Mouse (Mus musculus) liver, embryonic 14.5 days (tissue): Measurements from ENCODE around the gene Plekhm1. TPM values are rescaled to one million over a fixed set of nuclear protein-coding genes. Genes with fewer than 3 reads are reported as not detected.

Experiments
- ATAC-seq: fragments of 200-750 bp; cut with Nextera tagmentation; 2 replicates; pipeline ENCODE4 v1.8.0; 2017; ENCODE audit warnings: moderate number of reproducible peaks, mild to moderate bottlenecking, moderate library complexity; ENCODE audit not compliant: insufficient read depth
- DNase-seq, 3 experiments: peaks; one replicate each; pipeline ENCODE4 v3.0.0-alpha.2; 2012 to 2013; ENCODE audit warnings: low read depth in 3 of 3, low spot score in 3 of 3
- H3K27ac ChIP-seq: fragments of 300-500 bp; sonication (generic); 2 replicates; pipeline ENCODE4 v1.5.1; 2014; ENCODE audit warnings: moderate library complexity, mild to moderate bottlenecking, control low read depth, inconsistent platforms
- H3K27me3 ChIP-seq: fragments of 300-500 bp; sonication (generic); 2 replicates; pipeline ENCODE4 v1.6.1; 2014; ENCODE audit warnings: mild to moderate bottlenecking, low read length, moderate library complexity; ENCODE audit not compliant: control insufficient read depth, insufficient read depth
- H3K36me3 ChIP-seq: fragments of 300-500 bp; sonication (generic); replicated peaks from 2 replicates; pipeline ENCODE4 v1.6.1; 2014; ENCODE audit warnings: low read depth; ENCODE audit not compliant: control insufficient read depth, insufficient read depth
- H3K4me1 ChIP-seq, 2 experiments: fragments of 200-500 bp in 1 of 2; fragments of 300-500 bp in 1 of 2; sonication (generic) in 1 of 2; replicated peaks; 2 replicates each; pipeline ENCODE4 v1.6.1; 2012 to 2014; ENCODE audit warnings: antibody characterized with exemption in 1 of 2, inconsistent platforms in 1 of 2, low read length in 1 of 2; ENCODE audit not compliant: control insufficient read depth in 2 of 2, insufficient read depth in 2 of 2
- H3K4me2 ChIP-seq: fragments of 300-500 bp; sonication (generic); 2 replicates; pipeline ENCODE4 v1.6.1; 2014; ENCODE audit warnings: low read depth, mild to moderate bottlenecking, control low read depth, moderate library complexity
- H3K4me3 ChIP-seq, 2 experiments: fragments of 200-500 bp in 1 of 2; fragments of 300-500 bp in 1 of 2; sonication (generic) in 1 of 2; 2 replicates each; pipeline ENCODE4 v1.5.1; 2012 to 2014; ENCODE audit warnings: low read depth in 2 of 2, low read length in 2 of 2, mild to moderate bottlenecking in 2 of 2, control low read depth in 1 of 2, inconsistent platforms in 1 of 2, moderate library complexity in 1 of 2; ENCODE audit not compliant: insufficient read depth in 1 of 2
- H3K9ac ChIP-seq: fragments of 300-500 bp; sonication (generic); replicated peaks from 2 replicates; pipeline ENCODE4 v1.6.1; 2014; ENCODE audit warnings: mild to moderate bottlenecking, control low read depth, moderate library complexity
- H3K9me3 ChIP-seq: fragments of 300-500 bp; sonication (generic); 2 replicates; pipeline ENCODE4 v1.6.1; 2016; ENCODE audit warnings: low read length, mixed read lengths; ENCODE audit not compliant: control insufficient read depth
- CTCF ChIP-seq: IDR thresholded peaks from 2 replicates; pipeline ENCODE4 v1.5.1; 2016; ENCODE audit warnings: antibody characterized with exemption, low read depth, control low read depth
- EP300 ChIP-seq: IDR thresholded peaks from 2 replicates; pipeline ENCODE4 v1.6.1; 2016; ENCODE audit warnings: antibody characterized with exemption, low read depth
- WGBS: fragments of 180-500 bp; shearing (Covaris S2); extraction: QIAGEN DNeasy Blood & Tissue Kit; methylation state at CpG from one replicate; pipeline ENCODE4 v1.1.7; 2014; ENCODE audit not compliant: insufficient replicate concordance; 5-methylcytosine and 5-hydroxymethylcytosine counted together
- polyA plus RNA-seq, 2 experiments: library from polyadenylated mRNA; depleted of rRNA in 1 of 2; stranded (reverse) in 1 of 2; unstranded in 1 of 2; fragments of >200 nt; fragmentation: Nextera tagmentation in 1 of 2; extraction: Ambion mirVana in 1 of 2; gene quantifications; 2 replicates each; pipeline versions ENCODE4 v1.2.1 to v1.2.3; 2012 to 2014

The Plekhm1 gene
- polyA plus RNA-seq, 2 experiments = 3.3 to 3.7 TPM

DNA sequence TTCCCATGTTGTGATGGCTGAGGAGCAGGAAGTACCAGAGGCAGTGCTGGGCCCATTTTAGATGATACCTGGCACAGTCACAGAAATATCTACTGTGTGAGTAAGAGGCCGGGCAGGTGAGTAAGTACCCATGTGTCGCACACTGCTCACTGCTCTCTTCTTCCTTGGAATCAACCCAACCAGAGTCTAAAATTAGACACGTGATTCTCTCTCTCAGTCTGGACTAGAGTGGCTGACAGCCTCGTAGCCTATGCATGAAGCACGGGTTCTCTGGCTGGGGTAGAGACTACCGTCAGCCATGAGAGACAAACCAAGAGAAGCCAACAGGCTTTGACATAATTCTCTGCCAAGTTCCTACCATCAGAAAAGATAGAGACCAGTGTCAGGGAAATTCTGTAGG is 34.1 kb downstream of the Plekhm1 start:
- Histone ChIP-seq H3K4me2 (no peak overlapping the region), H3K4me1 (peaks cover 0 to 9% of the 10 kb centered on the region in 2 experiments; a peak in 2 of 4 replicates), H3K9ac (no peak overlapping the region), H3K36me3 (peaks cover 4% of the 10 kb centered on the region; the same call in 1 of the 2 replicates), H3K27ac (no peak overlapping the region), H3K9me3 (no peaks in the 10 kb centered on the region), H3K4me3 (no peak overlapping the region), H3K27me3 (no peaks in the 10 kb centered on the region)
- TF ChIP-seq CTCF (no peak), EP300 (no peak)
- DNase-seq (no peak), ATAC-seq (no peak)
- 72% methylated on average over 6 of the region's 6 CpGs for WGBS

DNA sequence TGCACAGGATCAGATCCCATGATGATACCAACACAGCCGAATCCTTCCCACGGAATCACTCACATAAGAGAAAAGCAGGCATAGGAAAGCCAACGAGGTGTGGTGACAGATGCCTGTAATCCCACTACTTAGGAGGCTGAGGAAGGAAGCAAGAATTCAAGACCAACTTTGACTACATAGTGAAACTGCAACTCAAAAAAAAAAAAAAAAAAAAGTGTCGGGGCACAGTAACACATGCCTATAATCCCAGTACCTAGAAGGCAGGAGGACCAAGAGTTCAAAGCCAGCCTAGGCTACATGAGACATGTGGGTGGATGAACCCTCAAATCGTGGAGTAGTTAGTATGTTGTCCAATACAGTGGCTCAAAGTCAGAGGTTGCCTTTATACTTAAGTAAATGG is 36.7 kb downstream of the Plekhm1 start:
- Histone ChIP-seq H3K27ac (no peak overlapping the region), H3K27me3 (no peaks in the 10 kb centered on the region), H3K9ac (no peak overlapping the region), H3K4me1 (no peaks in the 10 kb centered on the region), H3K36me3 (peaks cover 4% of the 10 kb centered on the region), H3K4me2 (no peak overlapping the region), H3K4me3 (no peak overlapping the region), H3K9me3 (no peaks in the 10 kb centered on the region)
- no peak for ATAC-seq
- TF ChIP-seq EP300 = no peak
- TF ChIP-seq CTCF = no peak
- WGBS = 55% methylated on average over 5 of the region's 5 CpGs
- DNase-seq = no peak

DNA sequence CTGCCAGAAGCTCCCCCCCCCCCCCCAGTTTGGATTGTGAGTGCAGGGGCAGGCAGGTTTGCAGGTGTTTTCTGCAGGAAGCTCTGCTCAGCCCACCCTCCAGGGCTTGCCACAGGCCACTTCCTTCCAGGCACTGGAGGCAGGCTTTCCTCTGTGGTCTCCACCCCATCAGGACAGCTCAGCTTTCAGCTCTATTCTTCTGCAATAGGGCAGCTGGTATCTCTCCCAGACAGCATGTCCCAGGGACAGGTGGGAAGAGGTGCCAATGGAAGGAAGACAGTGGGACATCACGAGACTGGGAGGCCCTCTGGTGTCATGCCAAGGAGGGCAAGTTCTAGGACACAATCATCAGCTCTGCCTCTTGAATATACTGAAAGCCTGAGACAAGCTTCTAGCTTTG is 37.2 kb downstream of the Plekhm1 start:
- H3K4me1 ChIP-seq = no peaks in the 10 kb centered on the region
- H3K4me3 ChIP-seq = no peak overlapping the region
- DNase-seq (no peak), ATAC-seq (no peak)
- H3K9ac ChIP-seq = no peak overlapping the region
- TF ChIP-seq CTCF (no peak), EP300 (no peak)
- WGBS = 23% methylated on average over 1 of the region's 1 CpGs
- H3K27me3 ChIP-seq = no peaks in the 10 kb centered on the region
- no peaks in the 10 kb centered on the region for H3K9me3 ChIP-seq
- H3K4me2 ChIP-seq = no peak overlapping the region
- H3K36me3 ChIP-seq = peaks cover 6% of the 10 kb centered on the region
- no peak overlapping the region for H3K27ac ChIP-seq

DNA sequence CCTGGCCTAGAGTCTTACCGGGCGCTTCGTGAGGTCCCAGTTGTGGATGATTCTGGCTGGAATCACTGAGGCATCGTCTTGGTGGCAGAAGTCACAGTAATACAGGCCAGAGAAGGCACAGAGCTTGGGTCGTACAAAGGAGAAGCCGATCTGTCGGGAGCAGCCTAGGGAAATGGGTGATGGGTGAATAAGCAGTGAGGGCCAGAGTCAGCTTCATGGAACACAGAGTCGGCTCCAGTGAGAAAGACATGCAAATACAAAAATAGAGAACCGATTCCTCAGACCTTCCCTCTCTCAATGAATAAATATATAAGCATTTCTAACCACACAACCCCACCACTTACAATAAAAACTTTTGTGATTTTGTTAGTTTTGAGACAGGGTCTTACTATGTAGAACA is 38.6 kb downstream of the Plekhm1 start:
- 82% methylated on average over 9 of the region's 9 CpGs for WGBS
- no peaks in the 10 kb centered on the region for H3K4me1 ChIP-seq
- ATAC-seq = no peak
- no peak overlapping the region for H3K4me3 ChIP-seq
- H3K27me3 ChIP-seq = no peaks in the 10 kb centered on the region
- no peak overlapping the region for H3K9ac ChIP-seq
- DNase-seq = no peak
- peaks cover 2% of the 10 kb centered on the region for H3K36me3 ChIP-seq
- H3K27ac ChIP-seq = no peak overlapping the region
- H3K4me2 ChIP-seq = no peak overlapping the region
- H3K9me3 ChIP-seq = no peaks in the 10 kb centered on the region
- TF ChIP-seq EP300 = no peak
- TF ChIP-seq CTCF = no peak

DNA sequence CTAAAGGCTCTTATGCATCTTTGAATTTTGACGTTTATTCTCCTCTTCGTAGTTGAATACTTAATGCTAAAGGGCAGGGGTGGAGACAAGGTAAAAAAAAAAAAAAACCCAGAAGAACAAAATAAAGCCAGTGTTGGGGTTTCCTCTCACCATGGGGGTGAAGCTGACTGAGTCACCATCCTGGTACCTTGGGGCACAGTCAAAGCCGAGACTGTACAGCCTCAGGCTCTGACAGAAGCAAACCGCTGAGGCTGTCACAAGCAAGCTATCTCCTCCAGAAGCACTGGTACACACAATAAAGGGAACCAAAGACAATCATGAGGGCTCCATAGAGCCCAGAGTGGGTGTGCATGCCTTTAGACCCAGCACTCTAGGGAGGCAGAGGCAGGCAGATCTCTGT is 39.9 kb downstream of the Plekhm1 start:
- no peaks in the 10 kb centered on the region for H3K9me3 ChIP-seq
- H3K36me3 ChIP-seq = peaks cover 2% of the 10 kb centered on the region
- DNase-seq = no peak
- H3K27me3 ChIP-seq = no peaks in the 10 kb centered on the region
- WGBS = 67% methylated on average over 4 of the region's 4 CpGs
- no peak overlapping the region for H3K27ac ChIP-seq
- no peak overlapping the region for H3K9ac ChIP-seq
- no peaks in the 10 kb centered on the region for H3K4me1 ChIP-seq
- ATAC-seq = no peak
- H3K4me2 ChIP-seq = no peak overlapping the region
- TF ChIP-seq EP300 (no peak), CTCF (no peak)
- no peak overlapping the region for H3K4me3 ChIP-seq

DNA sequence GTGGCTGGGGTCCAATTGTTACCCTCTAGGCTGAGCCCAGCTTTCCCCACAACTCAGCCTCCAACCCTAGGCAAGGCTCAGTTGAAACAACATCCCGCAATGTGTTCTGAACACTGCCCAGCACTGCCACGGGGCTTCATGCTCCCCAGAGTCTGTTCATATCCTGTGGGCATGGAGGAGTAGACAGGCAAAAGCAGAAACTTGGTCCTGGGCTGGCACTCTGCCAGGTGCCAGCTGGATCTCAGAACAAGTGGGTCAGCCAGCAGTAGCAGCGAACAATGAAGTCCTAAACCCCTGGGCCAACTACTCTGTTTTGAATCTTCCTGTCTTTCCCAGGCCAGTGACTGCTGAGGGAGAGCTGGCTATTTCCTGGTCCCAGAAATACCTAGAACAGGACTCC is 40.4 kb downstream of the Plekhm1 start:
- H3K4me3 ChIP-seq = no peak overlapping the region
- ATAC-seq = no peak
- WGBS = 68% methylated on average over 3 of the region's 3 CpGs
- no peak overlapping the region for H3K27ac ChIP-seq
- no peak overlapping the region for H3K4me2 ChIP-seq
- no peaks in the 10 kb centered on the region for H3K27me3 ChIP-seq
- H3K9ac ChIP-seq = no peak overlapping the region
- H3K9me3 ChIP-seq = no peaks in the 10 kb centered on the region
- peaks cover 2% of the 10 kb centered on the region for H3K36me3 ChIP-seq
- H3K4me1 ChIP-seq = no peaks in the 10 kb centered on the region
- no peak for DNase-seq
- TF ChIP-seq CTCF (no peak), EP300 (no peak)
